Mouse (Mus musculus): Measurements from ENCODE around the gene Inpp4b.
A peak's percentile ranks its signal among the peaks of the same experiment; 100 is the strongest.

Inpp4b gene

GRCm38 (mm10) chr8:81844104-81844982, 502.0 kb downstream of the Inpp4b start:
- no peak for DNase-seq (ENCODE audit: low read depth)

GRCm38 (mm10) chr8:81847929-81848328, 505.6 kb downstream of the Inpp4b start:
- DNase-seq (ENCODE audit: low read depth) = no peak

DNA sequence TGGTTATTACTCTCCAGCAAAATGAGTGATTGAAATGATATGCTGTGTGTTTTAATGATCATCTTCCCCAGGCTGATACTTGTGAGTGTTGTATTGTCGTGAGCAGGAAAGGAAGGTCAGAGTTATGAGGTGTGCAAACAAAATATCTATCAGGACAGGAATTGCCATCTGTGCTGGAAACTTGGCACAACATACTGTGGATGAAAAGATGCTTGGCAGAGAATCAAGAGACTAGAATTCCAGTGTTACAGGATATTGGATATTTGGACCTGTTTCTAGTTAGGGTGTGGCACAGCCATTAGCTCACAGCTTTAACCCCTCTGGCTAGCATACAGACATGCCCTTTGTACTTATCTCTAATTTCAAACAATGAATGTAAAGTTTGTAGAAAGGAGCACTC, 507.6 kb downstream of the Inpp4b start:
- DNase-seq (ENCODE audit: low read depth) = no peak

DNA sequence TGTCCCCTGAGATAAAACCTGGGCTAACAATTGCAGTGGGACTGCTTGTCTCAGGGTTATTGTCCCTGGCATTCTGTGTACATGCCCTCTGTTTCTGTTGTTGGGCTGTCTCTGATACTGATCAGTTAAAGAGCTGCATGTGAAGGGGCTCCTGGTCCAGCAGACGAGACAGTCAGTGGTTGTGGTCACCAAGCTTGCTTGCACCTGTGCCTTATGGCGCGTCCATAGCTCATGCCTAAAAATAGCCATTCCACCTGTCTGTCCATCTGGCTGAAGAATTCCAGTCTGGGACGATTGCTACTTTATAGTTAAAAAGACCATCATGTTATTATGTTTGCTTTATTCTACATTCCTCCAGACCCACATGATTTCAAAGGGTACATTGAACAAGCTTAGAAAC, 510.8 kb downstream of the Inpp4b start:
- DNase-seq (ENCODE audit: low read depth) = no peak

DNA sequence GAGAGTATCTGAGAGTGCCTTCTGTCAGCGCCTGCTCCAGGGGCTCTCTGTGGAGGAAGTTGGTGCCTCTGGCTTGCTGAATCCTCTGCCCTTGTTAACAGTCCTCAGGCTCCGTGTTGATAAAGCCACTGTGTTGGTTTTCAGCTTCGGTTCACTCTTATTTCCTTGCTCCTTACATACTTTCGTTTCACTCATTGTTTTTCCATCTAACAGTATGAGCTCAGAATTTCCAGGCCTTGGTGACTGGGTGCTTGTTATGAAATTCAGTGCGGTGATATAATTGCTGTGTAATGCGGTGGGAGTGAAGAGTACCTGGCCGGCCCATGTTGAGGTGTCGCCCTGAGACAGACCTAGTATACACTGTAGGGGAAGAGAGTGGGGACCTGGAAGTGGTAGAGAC, 512.2 kb downstream of the Inpp4b start:
- peak; percentile 80 for DNase-seq (ENCODE audit: low read depth)

DNA sequence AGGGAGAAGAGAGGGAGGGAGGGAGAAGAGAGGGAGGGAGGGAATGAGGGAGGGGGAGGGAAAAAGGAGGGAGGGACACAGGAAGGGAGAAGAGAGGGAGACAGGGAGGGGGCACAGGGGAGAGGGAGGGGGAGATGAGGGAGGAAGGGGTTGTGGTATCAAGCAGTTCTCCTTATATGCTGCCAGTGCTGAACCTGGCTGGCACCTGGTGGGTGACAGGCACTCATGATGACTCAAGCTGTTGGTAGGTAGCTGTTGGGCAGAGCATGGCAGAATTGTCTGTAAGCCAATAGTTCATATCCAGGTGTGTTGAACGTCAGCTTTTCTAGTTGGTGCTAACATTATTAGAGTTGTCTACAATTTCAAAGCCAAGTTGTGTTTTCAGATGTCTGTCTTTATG, 512.7 kb downstream of the Inpp4b start:
- peak; percentile 60 for DNase-seq (ENCODE audit: low read depth)

DNA sequence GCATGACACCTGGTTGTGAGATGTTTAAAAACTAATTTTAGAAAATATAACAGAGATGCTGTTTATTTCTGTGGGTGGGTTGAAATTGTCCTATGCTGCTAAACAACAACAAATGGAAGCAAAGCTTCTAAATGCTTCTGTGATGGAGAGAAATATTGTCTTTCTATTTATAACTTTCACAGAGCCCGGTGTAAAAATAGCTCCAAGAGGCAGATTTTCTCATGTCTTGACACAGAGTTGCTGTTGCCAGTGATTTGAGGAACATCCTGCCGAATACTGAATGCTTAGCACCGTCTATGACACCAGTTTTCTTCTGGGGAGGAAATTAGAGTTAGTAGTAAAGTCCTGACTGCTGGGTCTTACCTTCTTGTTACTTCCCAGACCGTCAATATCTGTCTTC, 513.8 kb downstream of the Inpp4b start:
- peak; percentile 41 for DNase-seq (ENCODE audit: low read depth)

DNA sequence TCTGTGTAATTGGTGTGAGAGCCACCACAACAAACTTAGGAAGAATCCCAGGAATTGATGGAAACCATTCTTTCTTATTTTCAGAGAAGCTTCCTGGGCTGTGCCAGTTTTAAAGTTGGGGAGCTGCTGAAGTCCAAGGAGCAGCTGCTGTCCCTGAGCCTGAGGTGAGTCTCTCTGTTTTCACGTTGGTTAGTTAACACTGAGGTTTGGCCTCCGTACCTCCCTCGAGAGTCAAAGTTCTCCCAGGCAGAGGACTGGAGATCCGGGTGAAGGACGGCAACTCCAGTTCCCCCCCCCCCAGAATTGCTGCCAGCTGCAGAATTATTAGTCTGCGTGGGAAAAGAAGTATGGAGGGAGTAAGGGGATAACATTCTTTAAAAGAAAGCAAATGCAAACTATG, 514.3 kb downstream of the Inpp4b start:
- no peak for DNase-seq (ENCODE audit: low read depth)

GRCm38 (mm10) chr8:81858393-81858792, 516.0 kb downstream of the Inpp4b start:
- DNase-seq (ENCODE audit: low read depth) = no peak

GRCm38 (mm10) chr8:81859805-81860204, 517.4 kb downstream of the Inpp4b start:
- DNase-seq (ENCODE audit: low read depth) = no peak

DNA sequence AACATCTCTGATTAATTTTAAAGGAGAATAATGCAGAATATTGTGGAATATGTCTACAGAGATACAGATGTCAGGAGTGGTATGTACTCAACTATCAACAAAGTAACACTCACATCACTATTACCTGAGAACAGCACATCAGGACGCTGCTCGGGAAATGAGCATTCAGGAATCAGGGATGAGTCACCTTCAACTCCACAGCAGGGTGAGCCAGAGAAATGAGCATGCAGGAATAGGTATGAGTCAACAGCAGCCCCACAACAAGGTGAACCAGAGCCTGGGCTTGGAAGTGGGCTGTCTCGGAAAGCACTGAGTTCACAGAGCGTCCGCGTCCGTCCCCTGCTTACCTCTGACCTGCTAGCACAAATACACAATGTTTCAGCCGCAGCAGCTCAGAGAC, 519.0 kb downstream of the Inpp4b start:
- DNase-seq (ENCODE audit: low read depth) = no peak

DNA sequence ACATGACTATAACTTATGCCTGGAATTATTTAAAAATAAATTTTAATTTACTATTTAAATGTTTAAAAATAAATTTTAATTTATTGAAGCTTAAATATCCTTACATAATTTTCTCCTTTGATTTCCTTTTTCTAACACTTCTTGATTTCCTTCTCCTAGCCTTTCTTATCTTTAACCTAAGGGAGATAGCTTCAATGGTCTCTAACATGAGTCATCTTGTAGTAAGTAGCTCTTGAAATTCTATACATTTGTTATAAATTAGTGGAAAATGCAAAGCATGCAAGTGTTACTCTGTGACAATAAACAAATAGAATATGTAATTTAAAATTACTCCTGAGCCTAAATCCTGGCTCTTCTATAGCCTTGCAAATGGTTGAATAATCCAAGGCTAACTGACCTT, 520.4 kb downstream of the Inpp4b start:
- no peak for DNase-seq (ENCODE audit: low read depth)

- no peak for DNase-seq (ENCODE audit: low read depth)
Observed at GRCm38 (mm10) chr8:81864318-81864717, 522.0 kb downstream of the Inpp4b start.

- DNase-seq (ENCODE audit: low read depth) = no peak
Observed at GRCm38 (mm10) chr8:81865664-81866063, 523.3 kb downstream of the Inpp4b start.

DNA sequence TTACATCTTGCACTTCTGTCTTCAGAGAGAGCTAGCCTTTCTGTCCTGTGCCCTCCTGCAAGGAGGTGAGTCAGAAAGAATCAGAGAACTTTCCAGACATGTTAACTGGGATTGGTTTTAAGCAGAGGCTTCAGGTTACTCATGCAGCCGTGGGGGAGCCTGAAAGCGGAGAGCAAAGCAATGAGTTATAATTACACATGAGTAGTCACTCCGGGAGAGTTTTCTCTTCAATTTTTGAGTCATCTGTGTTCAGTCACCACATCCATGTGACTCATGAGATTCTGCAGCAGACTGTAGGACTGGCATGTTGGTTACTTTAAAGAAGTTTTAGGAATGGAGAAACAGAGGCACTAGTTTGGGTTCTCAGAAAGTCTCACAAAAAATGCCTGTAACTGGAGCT, 524.7 kb downstream of the Inpp4b start:
- DNase-seq (ENCODE audit: low read depth) = peak; percentile 44

DNA sequence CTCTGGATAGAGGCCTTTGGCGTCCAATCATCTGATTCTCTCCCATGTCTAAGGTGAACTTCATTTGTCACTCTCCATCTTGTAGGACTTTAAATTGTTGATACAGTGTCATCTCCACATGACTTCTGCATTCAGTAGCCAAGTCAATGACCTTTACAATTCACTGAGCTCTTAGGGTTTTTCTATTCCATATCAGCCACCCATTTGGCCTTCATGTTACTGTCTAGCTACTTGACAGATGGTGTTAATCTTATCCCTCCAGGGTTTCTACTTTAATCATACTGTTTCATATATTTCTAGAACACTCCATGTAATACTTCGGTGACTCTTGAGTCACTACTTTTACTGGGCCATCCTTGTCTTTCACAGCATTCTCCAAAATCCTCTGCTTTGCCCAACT, 528.1 kb downstream of the Inpp4b start:
- DNase-seq (ENCODE audit: low read depth) = no peak

DNA sequence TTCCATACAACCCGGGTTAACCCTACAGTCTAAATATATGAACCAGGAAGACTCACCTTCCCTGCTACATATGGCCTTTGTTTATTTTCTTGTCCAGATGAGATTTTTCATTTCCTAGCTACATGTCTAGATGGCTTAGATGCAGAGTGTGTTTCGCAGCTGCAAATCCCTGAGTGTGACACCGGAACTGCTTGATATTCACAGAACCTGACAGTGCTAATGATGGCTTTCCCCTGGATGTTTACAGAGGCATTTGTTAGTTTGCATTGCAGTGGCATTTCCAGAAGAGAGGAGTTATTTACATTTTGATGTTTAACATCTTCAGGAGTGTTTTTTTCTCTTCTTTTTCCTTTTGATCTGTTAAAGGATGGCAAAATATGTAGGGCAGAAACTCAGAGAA, 537.7 kb downstream of the Inpp4b start:
- DNase-seq (ENCODE audit: low read depth) = no peak

DNA sequence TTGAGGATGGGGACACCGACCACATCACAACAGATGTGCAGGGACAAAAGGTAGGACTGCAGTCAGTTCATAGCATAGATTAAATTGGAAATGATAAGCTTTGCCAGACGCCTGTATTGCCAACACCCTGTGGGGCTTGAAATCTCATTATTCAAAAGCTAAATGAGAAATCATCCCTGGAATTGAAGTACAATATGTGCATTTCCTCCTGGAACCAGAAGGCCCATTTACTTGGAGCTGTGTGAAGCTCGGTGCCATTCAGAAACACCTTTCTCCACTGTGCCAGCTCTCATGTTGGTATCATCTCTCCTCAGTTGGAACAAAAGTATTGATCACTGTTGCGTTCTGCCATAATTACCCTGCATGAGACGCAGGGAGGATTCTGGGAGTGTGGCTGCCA, 541.8 kb downstream of the Inpp4b start:
- DNase-seq (ENCODE audit: low read depth) = no peak

DNA sequence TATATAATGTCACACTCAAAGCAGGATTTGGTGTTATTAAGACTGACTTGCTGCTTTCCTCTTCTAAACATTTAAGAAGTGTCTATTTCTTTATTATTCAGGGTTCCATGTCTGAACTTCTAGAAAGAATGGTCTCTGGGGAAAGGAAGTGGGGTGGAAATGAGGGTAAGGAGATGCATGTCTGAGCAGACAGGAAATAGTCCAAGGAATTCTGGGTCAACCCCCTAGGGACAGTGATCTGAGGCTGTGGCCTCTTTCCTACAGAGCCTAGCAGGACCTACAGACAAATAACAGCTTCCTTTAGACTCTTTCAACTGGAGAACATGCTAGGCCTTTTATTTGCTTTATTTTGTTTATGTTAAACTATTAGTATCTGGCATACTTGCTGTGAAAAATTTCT, 546.5 kb downstream of the Inpp4b start:
- no peak for DNase-seq (ENCODE audit: low read depth)

DNA sequence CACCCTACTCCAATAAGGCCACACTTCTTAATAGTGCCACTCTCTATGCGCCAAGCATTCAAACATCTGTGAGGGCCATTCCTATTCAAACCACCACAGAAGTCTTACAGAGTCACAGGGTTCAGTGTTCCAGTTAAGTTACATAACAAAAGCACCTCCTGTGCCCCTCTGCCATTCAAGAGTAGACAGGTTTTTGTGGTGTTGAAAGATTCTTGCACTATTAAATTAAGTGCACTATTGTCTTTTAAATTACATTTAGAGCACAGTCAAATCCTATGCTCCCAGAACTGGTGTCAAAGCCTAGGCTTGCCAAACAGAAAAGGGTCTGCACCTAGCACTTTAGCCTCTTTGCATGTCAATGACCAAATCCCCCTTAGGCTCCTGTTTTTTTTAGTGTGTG, 550.9 kb downstream of the Inpp4b start:
- no peak for DNase-seq (ENCODE audit: low read depth)

GRCm38 (mm10) chr8:81946812-81947211, 604.5 kb downstream of the Inpp4b start:
- DNase-seq (ENCODE audit: low read depth) = no peak

- DNase-seq (ENCODE audit: low read depth) = no peak
Observed at GRCm38 (mm10) chr8:81953101-81953500, 610.7 kb downstream of the Inpp4b start.

GRCm38 (mm10) chr8:81985128-81985665, 642.8 kb downstream of the Inpp4b start:
- no peak for DNase-seq (ENCODE audit: low read depth)

DNA sequence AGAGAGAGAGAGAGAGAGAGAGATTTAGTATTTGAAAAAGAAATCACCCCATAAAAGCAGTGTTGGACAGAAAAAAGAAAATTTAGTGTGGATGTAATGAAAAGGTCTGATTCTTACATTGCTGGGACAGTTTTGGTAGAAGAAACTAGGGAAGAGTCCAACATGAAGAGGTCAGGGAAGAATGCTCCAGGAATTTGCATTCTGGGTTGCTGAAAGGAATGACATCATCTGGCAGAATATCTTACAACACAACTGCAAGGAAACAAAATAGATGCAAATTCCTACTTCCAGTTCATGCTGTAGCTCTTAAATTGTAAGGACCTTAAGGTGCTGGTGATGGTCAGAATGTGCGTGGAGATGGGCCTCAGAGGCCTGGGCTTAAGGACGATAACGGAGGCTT, 650.6 kb downstream of the Inpp4b start:
- DNase-seq (ENCODE audit: low read depth) = no peak

All from induced T-regulatory cell, adult 2 months (primary cell).